Mouse (Mus musculus): Measurements from ENCODE around the gene Rad1.

DNA sequence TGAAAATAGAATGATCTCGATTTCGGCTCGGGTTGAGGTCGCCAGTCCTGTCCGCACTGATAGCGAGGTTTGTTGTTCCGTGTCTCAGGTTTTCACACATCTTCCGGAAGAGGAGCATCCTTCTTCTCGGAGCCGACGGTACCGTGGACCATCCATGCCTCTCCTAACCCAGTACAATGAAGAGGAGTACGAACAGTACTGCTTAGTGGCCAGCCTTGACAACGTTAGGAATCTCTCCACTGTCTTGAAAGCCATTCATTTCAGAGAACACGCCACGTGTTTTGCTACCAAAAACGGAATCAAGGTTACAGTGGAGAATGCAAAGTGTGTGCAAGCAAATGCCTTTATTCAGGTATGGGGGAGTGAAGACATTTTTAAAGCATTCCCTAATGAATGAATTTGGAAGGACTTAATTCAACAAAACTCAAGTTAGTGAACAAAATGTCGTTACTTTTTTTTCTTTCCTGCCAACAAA is 584 bp downstream of the Rad1 start:
- no peak for TF ChIP-seq CTCF (IDR thresholded peaks at IDR 0.05; ENCODE audit: low read depth)
- no peak for TF ChIP-seq EP300 (IDR thresholded peaks at IDR 0.05; ENCODE audit: low read depth)
